Comparison of ENCODE assay signal across 8 mouse cellular contexts in genomic region chr6:73517818-73518396, GRCm38 (mm10). TPM values are rescaled to one million over a fixed set of nuclear protein-coding genes. Genes with fewer than 3 reads are reported as not detected.
DNase-seq lines count a peak whose midpoint lies in the region; ATAC-seq and TF ChIP-seq lines count a peak whose summit lies in the region.

No protein-coding gene starts in this region.

- no peaks in the 10 kb centered on the region for H3K36me3 ChIP-seq in CH12.LX (replicated peaks in 1 of 2; ENCODE audit: control insufficient read depth in 1 of 2, insufficient read depth in 1 of 2, low read length in 1 of 2)

- no peak overlapping the region for H3K27ac ChIP-seq in CH12.LX (ENCODE audit: insufficient read depth, low read depth)
- no peak overlapping the region for H3K27ac ChIP-seq in cortical plate, adult 2 months (ENCODE audit: insufficient read depth, low read length)

- in situ Hi-C loops in CH12.LX (cut with MboI; ENCODE audit: low pct_ligation_motif_present, low pct_unique_long_range_greater_than_20kb, low sequenced_read_pairs) = no loop called here

- peak; percentile 30 for TF ChIP-seq RAD21 in CH12.LX (IDR thresholded peaks at IDR 0.05; ENCODE audit: low read depth, low read length)

- no peak for ATAC-seq in erythroid progenitor cell, adult 5-6 weeks (replicated peaks; ENCODE audit: low FRiP score, poor library complexity, severe bottlenecking)

- DNase-seq in CH12.LX (ENCODE audit: extremely low read depth) = peak; percentile 19
- peak; percentile 67 to 68 for DNase-seq in adrenal gland, adult 18-20 months (ENCODE audit: low spot score in 2 of 2)
- peak; percentile 27 to 57 for DNase-seq in heart, postnatal 14 days
- peak; percentile 28 for DNase-seq in layer of hippocampus, adult 9-11 months
- DNase-seq in lung, postnatal 25 days (ENCODE audit: low spot score) = peak; percentile 4
- peak; percentile 81 for DNase-seq in right cerebral cortex, postnatal 14 days

- H3K79me2 ChIP-seq in CH12.LX (replicated peaks; ENCODE audit: control insufficient read depth, extremely low read depth, insufficient read depth, poor library complexity, severe bottlenecking) = no peaks in the 10 kb centered on the region

- no peak overlapping the region for H3K4me3 ChIP-seq in CH12.LX (replicated peaks in 1 of 3; ENCODE audit: low read depth in 2 of 3, low read length in 2 of 3, poor library complexity in 1 of 3)
- H3K4me3 ChIP-seq in cortical plate, adult 2 months (ENCODE audit: insufficient read depth, low read length) = no peak overlapping the region

- peak; percentile 19 to 31; a peak in 2 of 4 replicates for TF ChIP-seq CTCF in CH12.LX (conservative IDR thresholded peaks at IDR 0.05 in 1 of 2, IDR thresholded peaks at IDR 0.05 in 1 of 2; ENCODE audit: low read depth in 2 of 2, low read length in 2 of 2)
- TF ChIP-seq CTCF in cortical plate, adult 2 months (IDR thresholded peaks at IDR 0.05; ENCODE audit: extremely low read depth, insufficient read depth, low read length) = peak; percentile 90

- H3K4me1 ChIP-seq in CH12.LX (ENCODE audit: control insufficient read depth in 1 of 2, insufficient read depth in 2 of 2) = no peaks in the 10 kb centered on the region
- H3K4me1 ChIP-seq in cortical plate, adult 2 months (ENCODE audit: control insufficient read depth, insufficient read depth, low read length) = no peaks in the 10 kb centered on the region

- dilution Hi-C loops in CH12.LX (cut with MboI; ENCODE audit: extremely low pct_ligation_motif_present, extremely low pct_unique_long_range_greater_than_20kb, low sequenced_read_pairs) = no loop called here

- H3K9me3 ChIP-seq in CH12.LX (replicated peaks; ENCODE audit: low read length) = peaks cover 22% of the 10 kb centered on the region

- H3K4me2 ChIP-seq in CH12.LX (ENCODE audit: insufficient read depth, low read depth, poor library complexity, severe bottlenecking) = no peak overlapping the region

- H3K27me3 ChIP-seq in CH12.LX (replicated peaks) = no peaks in the 10 kb centered on the region

- no peak overlapping the region for H3K9ac ChIP-seq in CH12.LX (ENCODE audit: insufficient read depth, low read depth)

- no peak for TF ChIP-seq POLR2A in CH12.LX (IDR thresholded peaks at IDR 0.05; ENCODE audit: low read depth, low read length)
- no peak for TF ChIP-seq POLR2A in cortical plate, adult 2 months (IDR thresholded peaks at IDR 0.05; ENCODE audit: extremely low read depth, insufficient read depth, low read length)

- intact Hi-C loops in heart, postnatal 14 days (cut with DNase I) = no loop called here

- TF ChIP-seq EP300 in CH12.LX (IDR thresholded peaks at IDR 0.05; ENCODE audit: low read length) = no peak

TF ChIP-seq in CH12.LX, 34 proteins besides CTCF, POLR2A, EP300 and RAD21:
- TF ChIP-seq MAX (IDR thresholded peaks at IDR 0.05; ENCODE audit: low read length) (no peak), IRF4 (IDR thresholded peaks at IDR 0.05; ENCODE audit: low read depth, low read length) (no peak), POLR2AphosphoS2 (IDR thresholded peaks at IDR 0.05; ENCODE audit: low read depth, low read length) (no peak), NELFE (IDR thresholded peaks at IDR 0.05; ENCODE audit: low read depth, low read length) (no peak), MXI1 (IDR thresholded peaks at IDR 0.05; ENCODE audit: low read depth, low read length) (no peak), UBTF (IDR thresholded peaks at IDR 0.05; ENCODE audit: low read depth, low read length) (no peak), USF2 (conservative IDR thresholded peaks at IDR 0.05; ENCODE audit: low read depth, low read length) (no peak), ETS1 (conservative IDR thresholded peaks at IDR 0.05; ENCODE audit: low read depth, low read length) (no peak), GABPA (IDR thresholded peaks at IDR 0.05; ENCODE audit: insufficient replicate concordance, low read depth, low read length) (no peak)

RNA-seq across cellular contexts. Expression of gene 4931417E11Rik, which starts 48.4 kb away (rescaled TPM):
- not detected in 2 replicates for total RNA-seq in CH12.LX (2012; rRNA removed)
- total RNA-seq in CH12.LX (2014; rRNA removed) = not detected in 2 replicates
- polyA plus RNA-seq in CH12.LX (2012; ENCODE audit: insufficient read length, low read depth) = not detected in 2 replicates
- not detected for total RNA-seq in adrenal gland, adult 18-20 months (2021)
- polyA plus RNA-seq in cortical plate, adult 2 months (2012; rRNA removed) = not detected in 2 replicates
- total RNA-seq in heart, postnatal 14 days (2021) = not detected
- total RNA-seq in erythroid progenitor cell, adult 5-6 weeks (2015; ENCODE audit: low replicate concordance) = not detected in 2 replicates
- not detected in 2 replicates for total RNA-seq in erythroid progenitor cell, adult 5-6 weeks (2017; ENCODE audit: low replicate concordance)

Comparison
In these comparisons a context has a peak if more than half of its experiments do, and no peak if none do; other contexts are left out.
1. DNase-seq: peak in every context shown above with its lines; median percentile 81 in right cerebral cortex, postnatal 14 days; 68 in adrenal gland, adult 18-20 months; 42 in heart, postnatal 14 days; 28 in layer of hippocampus, adult 9-11 months; 19 in CH12.LX; 4 in lung, postnatal 25 days.